Mouse (Mus musculus) myocyte (in vitro differentiated cells): Measurements from ENCODE around the gene Wdr72. TPM values are rescaled to one million over a fixed set of nuclear protein-coding genes. Genes with fewer than 3 reads are reported as not detected.

Experiments
- H3K27me3 ChIP-seq: one replicate; pipeline ENCODE4 v1.6.1; 2011; ENCODE audit not compliant: control insufficient read depth, insufficient read depth, insufficient read length
- H3K36me3 ChIP-seq: one replicate; pipeline ENCODE4 v1.6.1; 2011; ENCODE audit not compliant: control insufficient read depth, insufficient read depth
- H3K4me2 ChIP-seq: one replicate; pipeline ENCODE4 v1.6.1; 2011; ENCODE audit warnings: low read depth, control low read depth
- H3K4me3 ChIP-seq: one replicate; pipeline ENCODE4 v1.5.1; 2011; ENCODE audit warnings: mild to moderate bottlenecking, control low read depth, moderate library complexity
- H3K79me2 ChIP-seq: one replicate; pipeline ENCODE4 v1.6.1; 2011; ENCODE audit not compliant: control insufficient read depth, insufficient read depth
- H3ac ChIP-seq: one replicate; pipeline ENCODE4 v1.6.1; 2011; ENCODE audit not compliant: control insufficient read depth, insufficient read length
- CEBPB ChIP-seq: IDR thresholded peaks from 2 replicates; pipeline ENCODE4 v1.6.1; 2011; ENCODE audit warnings: mild to moderate bottlenecking, moderate library complexity; ENCODE audit not compliant: poor library complexity, insufficient read depth, severe bottlenecking
- E2F4 ChIP-seq: IDR thresholded peaks from one replicate; pipeline ENCODE4 v1.6.1; 2011; ENCODE audit warnings: mild to moderate bottlenecking, control low read depth, moderate library complexity; ENCODE audit not compliant: insufficient read depth
- MAX ChIP-seq: IDR thresholded peaks from one replicate; pipeline ENCODE4 v1.6.1; 2011; ENCODE audit warnings: low read depth, mild to moderate bottlenecking, control low read depth
- MYOD1 ChIP-seq, 3 experiments: IDR thresholded peaks; one replicate each; pipeline ENCODE4 v1.6.1; 2011; ENCODE audit warnings: control low read depth in 2 of 3, low read depth in 2 of 3, mild to moderate bottlenecking in 2 of 3, moderate library complexity in 1 of 3; ENCODE audit not compliant: insufficient read length in 2 of 3, control insufficient read depth in 1 of 3
- MYOG ChIP-seq, 3 experiments: IDR thresholded peaks; one replicate each; pipeline ENCODE4 v1.6.1; 2011; ENCODE audit warnings: control low read depth in 2 of 3, low read depth in 2 of 3, mild to moderate bottlenecking in 2 of 3; ENCODE audit not compliant: insufficient read length in 2 of 3, control insufficient read depth in 1 of 3, insufficient read depth in 1 of 3
- POLR2A ChIP-seq: IDR thresholded peaks from one replicate; pipeline ENCODE4 v1.6.1; 2011; ENCODE audit warnings: low read depth, mild to moderate bottlenecking, control low read depth, moderate library complexity; ENCODE audit not compliant: insufficient read length
- POLR2AphosphoS2 ChIP-seq: IDR thresholded peaks from one replicate; pipeline ENCODE4 v1.6.1; 2011; ENCODE audit warnings: low read depth, control low read depth; ENCODE audit not compliant: insufficient read length
- REST ChIP-seq: IDR thresholded peaks from one replicate; pipeline ENCODE4 v1.6.1; 2011; ENCODE audit warnings: mild to moderate bottlenecking, control low read depth, moderate library complexity; ENCODE audit not compliant: insufficient read depth, insufficient read length
- SRF ChIP-seq: IDR thresholded peaks from one replicate; pipeline ENCODE4 v1.6.1; 2011; ENCODE audit warnings: low read depth; ENCODE audit not compliant: control insufficient read depth, insufficient read length
- TCF12 ChIP-seq: IDR thresholded peaks from one replicate; pipeline ENCODE4 v1.6.1; 2011; ENCODE audit warnings: mild to moderate bottlenecking, control low read depth; ENCODE audit not compliant: poor library complexity, insufficient read depth, severe bottlenecking
- TCF3 ChIP-seq: IDR thresholded peaks from one replicate; pipeline ENCODE4 v1.6.1; 2011; ENCODE audit warnings: low read depth, control low read depth; ENCODE audit not compliant: insufficient read length
- USF1 ChIP-seq: IDR thresholded peaks from one replicate; pipeline ENCODE4 v1.6.1; 2011; ENCODE audit warnings: low read depth, mild to moderate bottlenecking, control low read depth, moderate library complexity
- polyA plus RNA-seq: library from polyadenylated mRNA; unstranded; fragments of >200 nt; fragmentation: generic; extraction: Trizol; gene quantifications from one replicate; pipeline ENCODE4 v1.2.1, GENCODE M21; 2012; ENCODE audit warnings: missing spikeins

The Wdr72 gene
- polyA plus RNA-seq, 1 experiment, result not detected

- no peaks in the 10 kb centered on the region for H3K27me3 ChIP-seq
- no peak overlapping the region for H3K4me3 ChIP-seq
- TF ChIP-seq MYOG (IDR thresholded peaks at IDR 0.05; ENCODE audit: control insufficient read depth in 1 of 3, insufficient read depth in 1 of 3, insufficient read length in 2 of 3, low read depth in 2 of 3) (no peak), REST (no peak), E2F4 (no peak), CEBPB (no peak), TCF12 (no peak), SRF (no peak), MAX (no peak), POLR2A (no peak), TCF3 (no peak), POLR2AphosphoS2 (no peak), MYOD1 (IDR thresholded peaks at IDR 0.05; ENCODE audit: control insufficient read depth in 1 of 3, insufficient read length in 2 of 3, low read depth in 2 of 3) (no peak), USF1 (no peak)
Measured at GRCm38 (mm10) chr9:74324925-74325295, 214.8 kb downstream of the Wdr72 start.

GRCm38 (mm10) chr9:74325981-74326380 lies 215.8 kb downstream of the Wdr72 start:
- no peaks in the 10 kb centered on the region for H3K36me3 ChIP-seq
- H3K79me2 ChIP-seq, result no peaks in the 10 kb centered on the region
- no peak overlapping the region for H3ac ChIP-seq
- H3K27me3 ChIP-seq, result no peaks in the 10 kb centered on the region
- H3K4me2 ChIP-seq, result no peak overlapping the region
- H3K4me3 ChIP-seq, result no peak overlapping the region
- no peak for TF ChIP-seq TCF3
- no peak for TF ChIP-seq E2F4
- TF ChIP-seq SRF, result no peak
- TF ChIP-seq MAX, result no peak
- TF ChIP-seq USF1, result no peak
- no peak for TF ChIP-seq REST
- no peak for TF ChIP-seq MYOD1 (IDR thresholded peaks at IDR 0.05; ENCODE audit: control insufficient read depth in 1 of 3, insufficient read length in 2 of 3, low read depth in 2 of 3)
- TF ChIP-seq POLR2AphosphoS2, result no peak
- no peak for TF ChIP-seq TCF12
- TF ChIP-seq MYOG (IDR thresholded peaks at IDR 0.05; ENCODE audit: control insufficient read depth in 1 of 3, insufficient read depth in 1 of 3, insufficient read length in 2 of 3, low read depth in 2 of 3), result no peak
- no peak for TF ChIP-seq CEBPB
- TF ChIP-seq POLR2A, result no peak

More at GRCm38 (mm10) chr9:74324925-74325295, 214.8 kb downstream of the Wdr72 start:
- H3K36me3 ChIP-seq, result no peaks in the 10 kb centered on the region
- H3K79me2 ChIP-seq, result no peaks in the 10 kb centered on the region
- no peak overlapping the region for H3K4me2 ChIP-seq
- no peak overlapping the region for H3ac ChIP-seq

- no peak for TF ChIP-seq MYOD1 (IDR thresholded peaks at IDR 0.05; ENCODE audit: control insufficient read depth in 1 of 3, insufficient read length in 2 of 3, low read depth in 2 of 3)
- TF ChIP-seq MAX, result no peak
- TF ChIP-seq POLR2A, result no peak
- no peak for TF ChIP-seq TCF12
- TF ChIP-seq REST, result no peak
- no peak for TF ChIP-seq TCF3
- TF ChIP-seq USF1, result no peak
- TF ChIP-seq CEBPB, result no peak
- TF ChIP-seq E2F4, result no peak
- no peak for TF ChIP-seq MYOG (IDR thresholded peaks at IDR 0.05; ENCODE audit: control insufficient read depth in 1 of 3, insufficient read depth in 1 of 3, insufficient read length in 2 of 3, low read depth in 2 of 3)
- no peak for TF ChIP-seq SRF
- TF ChIP-seq POLR2AphosphoS2, result no peak
- Histone ChIP-seq H3K4me2 (no peak overlapping the region), H3K27me3 (no peaks in the 10 kb centered on the region), H3ac (no peak overlapping the region), H3K79me2 (no peaks in the 10 kb centered on the region), H3K36me3 (no peaks in the 10 kb centered on the region), H3K4me3 (no peak overlapping the region)
Measured at GRCm38 (mm10) chr9:74328821-74329220, 218.7 kb downstream of the Wdr72 start.

- H3K36me3 ChIP-seq, result no peaks in the 10 kb centered on the region
Measured at GRCm38 (mm10) chr9:74330706-74331495, 220.7 kb downstream of the Wdr72 start.

More at GRCm38 (mm10) chr9:74330706-74331495, 220.7 kb downstream of the Wdr72 start:
- TF ChIP-seq TCF3 (no peak), USF1 (no peak), CEBPB (no peak), POLR2A (no peak), TCF12 (no peak), MAX (no peak), E2F4 (no peak), MYOD1 (IDR thresholded peaks at IDR 0.05; ENCODE audit: control insufficient read depth in 1 of 3, insufficient read length in 2 of 3, low read depth in 2 of 3) (no peak), MYOG (IDR thresholded peaks at IDR 0.05; ENCODE audit: control insufficient read depth in 1 of 3, insufficient read depth in 1 of 3, insufficient read length in 2 of 3, low read depth in 2 of 3) (no peak), SRF (no peak), POLR2AphosphoS2 (no peak), REST (no peak)
- H3K27me3 ChIP-seq, result no peaks in the 10 kb centered on the region
- H3K79me2 ChIP-seq, result no peaks in the 10 kb centered on the region
- no peak overlapping the region for H3K4me2 ChIP-seq
- H3K4me3 ChIP-seq, result no peak overlapping the region
- H3ac ChIP-seq, result no peak overlapping the region
